Mouse (Mus musculus) neural tube, embryonic 13.5 days (tissue): ENCODE measurements around the gene Plgrkt. TPM values are rescaled to one million over a fixed set of nuclear protein-coding genes. Genes with fewer than 3 reads are reported as not detected.

Source experiments
- ATAC-seq: fragments of 200-750 bp; cut with Nextera tagmentation; 2 replicates; pipeline ENCODE4 v1.8.0; 2017; ENCODE audit warnings: low read depth, mild to moderate bottlenecking, moderate TSS enrichment, moderate library complexity
- H3K27ac ChIP-seq: fragments of 300-500 bp; sonication (generic); replicated peaks from 2 replicates; pipeline ENCODE4 v1.5.1; 2015; ENCODE audit warnings: moderate library complexity, mild to moderate bottlenecking, inconsistent platforms
- H3K27me3 ChIP-seq: fragments of 300-500 bp; sonication (generic); 2 replicates; pipeline ENCODE4 v1.6.1; 2015; ENCODE audit warnings: mild to moderate bottlenecking, inconsistent platforms
- H3K36me3 ChIP-seq: fragments of 300-500 bp; sonication (generic); 2 replicates; pipeline ENCODE4 v1.6.1; 2015; ENCODE audit warnings: mild to moderate bottlenecking, inconsistent platforms
- H3K4me1 ChIP-seq: fragments of 300-500 bp; sonication (generic); replicated peaks from 2 replicates; pipeline ENCODE4 v1.6.1; 2015; ENCODE audit warnings: inconsistent platforms
- H3K4me2 ChIP-seq: fragments of 300-500 bp; sonication (generic); 2 replicates; pipeline ENCODE4 v1.6.1; 2015; ENCODE audit warnings: inconsistent platforms, mild to moderate bottlenecking, moderate library complexity
- H3K4me3 ChIP-seq: fragments of 300-500 bp; sonication (generic); 2 replicates; pipeline ENCODE4 v1.5.1; 2015; ENCODE audit warnings: mild to moderate bottlenecking, inconsistent platforms
- H3K9ac ChIP-seq: fragments of 300-500 bp; sonication (generic); 2 replicates; pipeline ENCODE4 v1.6.1; 2015; ENCODE audit warnings: moderate library complexity, mild to moderate bottlenecking, inconsistent platforms
- H3K9me3 ChIP-seq: fragments of 300-500 bp; sonication (generic); 2 replicates; pipeline ENCODE4 v1.6.1; 2016; ENCODE audit warnings: inconsistent platforms
- WGBS: fragments of 180-500 bp; shearing (Covaris S2); methylation state at CpG from one replicate; pipeline ENCODE4 v1.1.7; 2015; 5-methylcytosine and 5-hydroxymethylcytosine counted together
- polyA plus RNA-seq: library from polyadenylated mRNA; unstranded; fragments of >200 nt; fragmentation: Nextera tagmentation; extraction: Ambion mirVana; gene quantifications from 2 replicates; pipeline ENCODE4 v1.2.1, GENCODE M21; 2015

Gene Plgrkt
- polyA plus RNA-seq, 1 experiment from 2014 or later = 92.6 TPM

DNA sequence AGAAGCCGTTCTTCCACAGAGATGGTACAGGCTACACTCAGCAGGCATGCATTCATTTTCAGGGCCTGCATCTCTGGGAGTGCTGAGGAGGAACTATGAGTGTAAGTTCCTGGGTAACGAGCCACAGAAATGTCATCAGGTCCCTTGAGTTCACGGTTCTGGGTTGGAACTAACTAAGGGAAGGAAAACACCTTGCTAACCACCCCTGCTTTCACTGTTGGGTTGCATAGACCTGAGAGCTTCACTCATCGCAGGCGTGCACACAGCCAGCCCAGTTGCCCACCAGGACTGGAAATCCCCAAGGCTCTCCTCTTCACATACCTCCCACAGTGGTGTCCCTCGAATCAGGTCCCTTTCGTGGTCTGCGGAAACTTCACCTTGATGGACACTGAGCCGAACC is 7.8 kb upstream of the Plgrkt start:
- ATAC-seq = no peak
- Histone ChIP-seq H3K4me3 (no peak overlapping the region), H3K9me3 (no peaks in the 10 kb centered on the region), H3K9ac (no peak overlapping the region), H3K36me3 (no peaks in the 10 kb centered on the region), H3K27ac (no peak overlapping the region), H3K27me3 (no peaks in the 10 kb centered on the region), H3K4me1 (peaks cover 7% of the 10 kb centered on the region; the same call in 1 of the 2 replicates), H3K4me2 (no peak overlapping the region)
- 93% methylated on average over 9 of the region's 9 CpGs for WGBS

DNA sequence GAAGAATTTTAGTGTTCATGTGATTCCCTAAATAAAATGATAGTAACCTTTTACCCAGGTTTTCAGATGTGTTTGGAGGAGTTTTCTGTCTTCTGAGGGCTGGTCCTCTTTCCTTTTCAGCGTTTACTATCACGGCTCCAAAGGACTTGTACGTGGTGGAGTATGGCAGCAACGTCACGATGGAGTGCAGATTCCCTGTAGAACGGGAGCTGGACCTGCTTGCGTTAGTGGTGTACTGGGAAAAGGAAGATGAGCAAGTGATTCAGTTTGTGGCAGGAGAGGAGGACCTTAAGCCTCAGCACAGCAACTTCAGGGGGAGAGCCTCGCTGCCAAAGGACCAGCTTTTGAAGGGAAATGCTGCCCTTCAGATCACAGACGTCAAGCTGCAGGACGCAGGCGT is 6.2 kb upstream of the Plgrkt start:
- WGBS = 32% methylated on average over 11 of the region's 11 CpGs
- ATAC-seq = no peak
- no peaks in the 10 kb centered on the region for H3K36me3 ChIP-seq
- peak overlapping the region; percentile 27 for H3K4me3 ChIP-seq
- peak overlapping the region; percentile 50 for H3K9ac ChIP-seq
- no peaks in the 10 kb centered on the region for H3K9me3 ChIP-seq
- H3K4me2 ChIP-seq = peak overlapping the region; percentile 50
- H3K4me1 ChIP-seq = peaks cover 7% of the 10 kb centered on the region; the same call in 1 of the 2 replicates
- no peaks in the 10 kb centered on the region for H3K27me3 ChIP-seq
- no peak overlapping the region for H3K27ac ChIP-seq

DNA sequence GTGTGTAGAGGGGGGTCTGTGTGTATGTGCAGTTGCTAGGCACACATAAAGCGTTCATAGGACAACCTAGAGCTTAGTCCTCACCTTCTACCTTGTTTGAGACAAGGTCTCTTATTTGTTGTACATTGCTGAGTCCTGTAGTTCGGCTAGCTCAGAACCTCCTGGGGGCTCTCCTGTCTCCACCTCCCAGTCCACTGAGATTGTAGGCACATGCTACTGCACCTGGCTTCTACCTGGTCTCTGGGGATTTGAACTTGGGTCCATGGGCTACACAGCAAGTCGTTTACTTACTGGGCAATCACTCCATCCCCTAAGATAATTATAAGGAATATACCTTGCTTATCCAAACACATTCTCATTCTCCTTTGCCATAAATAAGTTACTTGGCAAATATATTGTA is 5.4 kb upstream of the Plgrkt start:
- ATAC-seq = no peak
- Histone ChIP-seq H3K4me2 (no peak overlapping the region), H3K9me3 (no peaks in the 10 kb centered on the region), H3K4me1 (peaks cover 7% of the 10 kb centered on the region; the same call in 1 of the 2 replicates), H3K4me3 (no peak overlapping the region), H3K36me3 (no peaks in the 10 kb centered on the region), H3K27ac (no peak overlapping the region), H3K27me3 (no peaks in the 10 kb centered on the region), H3K9ac (no peak overlapping the region)
- 85% methylated on average over 3 of the region's 3 CpGs for WGBS

DNA sequence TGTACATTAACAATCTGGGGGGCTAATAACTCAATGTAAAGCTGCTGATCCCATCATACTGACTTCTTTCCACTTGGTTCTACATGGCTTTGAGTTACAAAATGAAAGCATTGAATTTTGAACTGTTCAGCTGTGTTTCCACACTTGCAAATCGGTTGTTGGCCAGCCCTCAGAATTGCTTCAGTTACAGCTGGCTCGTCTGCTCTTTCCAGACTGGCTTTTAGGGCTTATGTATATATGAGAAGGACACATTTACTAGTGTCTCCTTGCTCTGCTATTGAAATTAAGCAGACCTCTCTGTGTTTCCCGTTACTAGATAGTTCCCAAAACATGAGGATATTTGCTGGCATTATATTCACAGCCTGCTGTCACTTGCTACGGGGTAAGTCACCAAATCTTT is 4.9 kb upstream of the Plgrkt start:
- 77% methylated on average over 4 of the region's 4 CpGs for WGBS
- Histone ChIP-seq H3K27me3 (no peaks in the 10 kb centered on the region), H3K27ac (no peak overlapping the region), H3K36me3 (no peaks in the 10 kb centered on the region), H3K4me1 (peaks cover 12% of the 10 kb centered on the region; the same call in 1 of the 2 replicates), H3K4me2 (no peak overlapping the region), H3K9ac (no peak overlapping the region), H3K9me3 (no peaks in the 10 kb centered on the region), H3K4me3 (no peak overlapping the region)
- no peak for ATAC-seq

DNA sequence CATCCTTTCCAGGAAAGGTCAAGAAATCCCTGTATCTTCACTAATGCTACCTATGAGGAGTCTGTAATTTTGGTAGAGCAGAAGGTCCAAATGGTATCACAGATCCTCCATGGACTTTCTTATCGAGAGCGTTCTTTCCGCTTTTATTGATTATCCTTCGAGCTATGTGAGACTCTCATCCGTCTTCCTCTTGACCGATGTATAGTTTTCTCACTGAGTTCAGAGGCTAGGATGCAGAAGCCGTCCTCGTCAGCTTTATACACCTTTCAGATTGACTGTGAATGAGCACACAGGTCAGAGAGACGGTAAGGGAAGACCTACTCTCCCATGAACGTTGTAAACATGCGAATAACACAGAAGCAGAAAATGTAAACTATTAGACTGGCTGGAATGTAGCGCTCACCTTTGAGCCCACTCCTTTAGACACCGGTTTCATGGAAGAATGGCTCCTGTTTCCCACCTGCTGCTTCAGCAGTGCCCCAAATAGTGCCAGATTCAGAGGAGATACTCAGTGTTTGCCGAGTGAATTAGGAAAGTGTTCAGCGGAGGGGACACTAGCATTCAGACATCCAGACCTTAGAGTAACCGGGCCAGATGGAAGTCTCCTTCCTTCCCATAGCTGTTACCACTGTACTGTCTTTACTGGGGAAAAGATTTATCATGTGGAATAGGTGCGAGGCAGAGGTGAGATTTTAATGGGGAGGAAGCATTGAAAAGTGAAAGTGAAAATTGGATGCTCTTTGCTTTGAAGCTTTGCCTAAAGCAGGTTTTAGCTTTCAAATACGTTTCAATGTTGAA is 4.3 kb upstream of the Plgrkt start:
- ATAC-seq = no peak
- Histone ChIP-seq H3K4me3 (no peak overlapping the region), H3K27me3 (no peaks in the 10 kb centered on the region), H3K4me1 (peaks cover 18% of the 10 kb centered on the region; the same call in 1 of the 2 replicates), H3K4me2 (no peak overlapping the region), H3K36me3 (no peaks in the 10 kb centered on the region), H3K9ac (no peak overlapping the region), H3K9me3 (no peaks in the 10 kb centered on the region), H3K27ac (no peak overlapping the region)
- 84% methylated on average over 18 of the region's 18 CpGs for WGBS

DNA sequence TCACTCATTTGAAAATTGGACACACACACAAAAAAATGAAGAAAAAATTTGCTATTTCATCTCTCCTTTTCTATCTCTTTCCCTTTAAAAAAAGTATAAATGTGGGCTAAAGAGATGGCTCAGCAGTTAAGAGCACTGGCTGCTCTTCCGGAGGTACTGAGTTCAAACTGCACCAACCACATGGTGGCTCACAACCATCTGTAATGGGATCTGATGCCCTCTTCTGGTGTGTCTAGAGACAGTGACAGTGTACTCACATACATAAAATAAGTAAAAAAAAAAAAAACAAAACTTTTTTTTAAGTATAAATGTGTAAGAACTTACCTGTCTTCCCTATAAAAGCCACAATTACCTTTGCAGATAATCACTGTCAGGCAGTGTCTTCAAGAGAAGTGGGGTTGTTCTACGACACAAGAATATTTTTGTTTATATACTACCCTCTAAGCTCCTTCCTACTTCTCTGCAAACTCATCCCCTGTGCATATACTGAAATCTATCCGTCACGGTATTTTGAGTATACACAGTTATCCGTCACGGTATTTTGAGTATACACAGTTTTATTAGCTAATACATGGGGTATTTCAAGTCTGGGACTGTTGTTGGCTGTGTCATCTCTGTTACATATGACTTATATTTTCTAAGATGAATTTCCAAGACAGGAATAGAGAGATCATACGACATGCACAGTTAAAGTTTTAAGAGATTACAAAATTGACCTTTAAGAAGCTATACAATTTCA is 3.5 kb upstream of the Plgrkt start:
- Histone ChIP-seq H3K27me3 (no peaks in the 10 kb centered on the region), H3K9ac (no peak overlapping the region), H3K9me3 (no peaks in the 10 kb centered on the region), H3K4me3 (no peak overlapping the region), H3K27ac (no peak overlapping the region), H3K4me1 (peaks cover 18% of the 10 kb centered on the region; the same call in 1 of the 2 replicates), H3K4me2 (no peak overlapping the region), H3K36me3 (no peaks in the 10 kb centered on the region)
- 93% methylated on average over 7 of the region's 7 CpGs for WGBS
- no peak for ATAC-seq

DNA sequence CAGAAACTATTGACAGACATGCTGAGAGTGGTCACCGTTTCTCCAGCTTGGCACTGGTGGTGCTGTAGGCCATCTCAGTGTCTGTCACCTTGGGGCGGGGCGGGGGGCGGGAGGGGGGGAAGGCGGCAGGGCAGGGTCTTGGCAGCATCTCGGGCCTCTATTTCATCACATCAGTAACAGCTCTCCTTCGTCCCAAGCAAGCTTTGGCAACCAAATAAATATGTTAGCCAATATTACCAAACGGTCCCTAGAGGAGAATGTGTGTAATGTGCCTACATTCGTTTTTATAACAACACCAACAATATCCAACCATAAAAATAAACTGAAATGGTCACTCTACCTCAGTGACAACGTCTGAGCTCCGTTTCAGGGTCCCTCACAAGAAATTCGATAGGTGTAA is 2.9 kb upstream of the Plgrkt start:
- WGBS = 68% methylated on average over 12 of the region's 12 CpGs
- H3K27me3 ChIP-seq = no peaks in the 10 kb centered on the region
- H3K4me1 ChIP-seq = peaks cover 18% of the 10 kb centered on the region; the same call in 1 of the 2 replicates
- ATAC-seq = no peak
- H3K36me3 ChIP-seq = no peaks in the 10 kb centered on the region
- no peak overlapping the region for H3K9ac ChIP-seq
- no peak overlapping the region for H3K27ac ChIP-seq
- H3K9me3 ChIP-seq = no peaks in the 10 kb centered on the region
- no peak overlapping the region for H3K4me3 ChIP-seq
- H3K4me2 ChIP-seq = no peak overlapping the region

DNA sequence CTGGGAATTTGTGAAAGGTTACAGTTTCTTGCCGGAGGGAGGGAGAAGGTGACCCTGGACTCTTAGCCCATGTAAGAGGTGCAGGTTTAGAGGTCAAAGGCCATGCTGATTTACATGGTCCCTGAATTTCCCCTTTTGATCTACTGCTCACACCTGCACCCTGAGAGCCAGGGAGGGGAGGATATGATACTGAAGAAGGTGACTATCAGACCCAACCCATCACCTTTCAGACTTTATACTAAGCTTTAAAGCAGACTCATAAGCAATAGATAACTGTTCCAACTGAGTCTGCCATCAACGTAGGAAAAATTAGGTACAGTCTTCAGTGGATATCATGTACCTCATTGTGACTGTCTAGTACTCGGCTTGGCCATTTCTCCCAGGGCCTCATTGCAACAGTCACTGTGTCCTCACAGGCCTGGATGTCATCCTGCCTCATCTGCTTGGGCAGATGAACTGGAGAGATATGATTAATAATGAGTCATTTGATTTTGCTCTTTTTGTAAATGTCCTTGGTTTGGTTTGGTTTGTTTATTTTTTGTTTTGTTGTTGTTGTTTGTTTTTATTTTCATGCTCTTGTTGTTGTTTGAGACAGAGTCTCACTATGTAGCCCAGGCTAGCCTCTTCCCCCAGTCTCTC is 1.6 kb upstream of the Plgrkt start:
- H3K4me1 ChIP-seq = peaks cover 17% of the 10 kb centered on the region; the same call in 1 of the 2 replicates
- H3K27ac ChIP-seq = no peak overlapping the region
- no peaks in the 10 kb centered on the region for H3K9me3 ChIP-seq
- H3K9ac ChIP-seq = no peak overlapping the region
- no peak for ATAC-seq
- H3K4me2 ChIP-seq = no peak overlapping the region
- H3K27me3 ChIP-seq = no peaks in the 10 kb centered on the region
- no peaks in the 10 kb centered on the region for H3K36me3 ChIP-seq
- no peak overlapping the region for H3K4me3 ChIP-seq
- 77% methylated on average over 3 of the region's 3 CpGs for WGBS

DNA sequence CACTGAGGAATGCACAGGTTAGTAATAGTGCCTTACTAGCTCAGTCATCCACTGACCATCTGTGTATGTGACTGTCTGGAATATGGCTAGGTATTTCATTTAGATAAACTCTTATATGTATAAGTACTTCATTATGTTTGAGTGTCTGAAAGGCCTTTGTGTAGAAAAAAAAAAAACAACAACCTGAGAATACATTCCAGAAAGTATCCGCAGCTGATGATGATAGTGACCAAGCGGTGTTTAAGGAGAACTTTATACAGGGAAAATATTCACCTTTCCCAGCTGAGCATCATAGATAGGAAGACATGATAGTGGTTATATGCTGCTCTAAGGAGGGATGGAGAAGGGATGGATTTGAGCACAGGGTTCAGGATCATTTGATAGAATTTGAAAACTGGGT is 851 bp upstream of the Plgrkt start:
- Histone ChIP-seq H3K4me1 (peaks cover 11% of the 10 kb centered on the region; the same call in 1 of the 2 replicates), H3K27me3 (no peaks in the 10 kb centered on the region), H3K9ac (no peak overlapping the region), H3K9me3 (no peaks in the 10 kb centered on the region), H3K36me3 (no peaks in the 10 kb centered on the region), H3K4me2 (no peak overlapping the region), H3K27ac (no peak overlapping the region), H3K4me3 (no peak overlapping the region)
- 93% methylated on average over 2 of the region's 2 CpGs for WGBS
- no peak for ATAC-seq

DNA sequence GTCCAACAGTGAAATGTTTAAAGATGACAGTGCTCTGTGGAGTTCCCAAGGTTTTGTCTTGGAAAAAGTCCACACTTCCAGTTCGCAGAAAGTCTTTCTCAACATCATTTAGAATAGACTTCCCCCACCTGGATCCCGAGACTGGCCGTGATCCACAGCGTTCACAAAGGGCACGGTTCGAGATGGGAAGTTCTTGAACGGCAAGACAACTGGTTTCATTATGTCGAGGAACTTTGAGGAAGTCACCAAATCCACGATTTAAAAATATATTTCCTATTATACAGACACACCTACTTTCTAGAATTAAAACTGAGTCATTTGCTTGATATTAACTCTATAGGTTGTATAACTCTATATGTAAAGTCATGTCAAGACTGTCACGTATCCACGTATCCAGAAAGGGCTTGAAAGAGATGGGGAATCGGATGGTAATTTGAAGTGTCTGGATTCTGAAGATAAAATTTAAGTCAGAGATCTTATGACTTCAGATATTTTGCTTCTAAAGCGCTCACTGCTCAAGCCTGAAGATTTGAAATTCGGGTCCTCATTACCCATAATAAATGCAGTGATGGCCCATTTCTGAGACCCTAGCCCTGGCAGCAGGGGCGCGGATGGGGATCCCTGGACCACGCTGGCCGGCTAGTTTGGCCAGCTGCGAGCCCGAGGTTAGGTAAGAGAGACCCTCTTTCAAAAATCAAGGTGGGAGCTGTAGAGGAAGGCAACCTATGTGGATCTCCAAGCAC is 793 bp downstream of the Plgrkt start:
- no peaks in the 10 kb centered on the region for H3K9me3 ChIP-seq
- no peak overlapping the region for H3K27ac ChIP-seq
- WGBS = 64% methylated on average over 20 of the region's 20 CpGs
- no peaks in the 10 kb centered on the region for H3K27me3 ChIP-seq
- H3K4me2 ChIP-seq = peak overlapping the region; percentile 71
- peak overlapping the region; percentile 44 for H3K4me3 ChIP-seq
- peaks cover 19% of the 10 kb centered on the region for H3K4me1 ChIP-seq
- H3K36me3 ChIP-seq = no peaks in the 10 kb centered on the region
- H3K9ac ChIP-seq = 0 out of 2 replicates have a peak overlapping the region, but pooled peaks have one; percentile 68
- ATAC-seq = no peak

DNA sequence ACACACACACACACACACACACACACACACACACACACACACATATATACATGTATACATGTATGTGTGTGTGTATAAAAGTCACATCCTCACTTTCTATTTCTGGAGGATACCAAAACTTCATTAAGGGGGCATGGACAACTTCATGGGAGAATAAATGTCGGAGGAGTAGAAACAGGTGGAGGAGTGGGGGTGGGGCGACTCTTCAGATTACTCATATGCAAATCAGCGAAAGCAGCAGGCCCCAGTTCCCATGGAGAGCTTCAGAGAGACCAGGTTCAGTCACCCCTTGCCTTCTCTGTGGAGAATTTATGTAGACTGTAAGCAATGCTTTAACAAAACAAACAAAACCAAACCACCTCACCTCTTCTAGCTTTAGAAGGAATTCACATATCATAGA is 2.1 kb downstream of the Plgrkt start:
- 25% methylated on average over 3 of the region's 3 CpGs for WGBS
- Histone ChIP-seq H3K4me1 (peaks cover 32% of the 10 kb centered on the region), H3K36me3 (no peaks in the 10 kb centered on the region), H3K9me3 (no peaks in the 10 kb centered on the region), H3K27me3 (no peaks in the 10 kb centered on the region), H3K9ac (no peak overlapping the region), H3K27ac (no peak overlapping the region), H3K4me2 (no peak overlapping the region), H3K4me3 (no peak overlapping the region)
- ATAC-seq = no peak
